Mouse (Mus musculus): ENCODE results near the gene Polr1a.

- TF ChIP-seq CTCF (IDR thresholded peaks at IDR 0.05; ENCODE audit: low read depth, low read length) (no peak), EP300 (IDR thresholded peaks at IDR 0.05; ENCODE audit: insufficient read depth, low read depth, low read length) (no peak), POLR2A (IDR thresholded peaks at IDR 0.05; ENCODE audit: insufficient read depth, low read length) (no peak)
Observed at GRCm38 (mm10) chr6:71995081-71995480, 86.2 kb downstream of the Polr1a start.

Data from ES-Bruce4 (cell line).